Mouse (Mus musculus): ENCODE data around the gene Myo15b. TPM values are rescaled to one million over a fixed set of nuclear protein-coding genes. Genes with fewer than 3 reads are reported as not detected.

The Myo15b gene
- polyA plus RNA-seq (2015; fragmentation: Nextera tagmentation; extraction: Ambion mirVana), result 0.32 and 1.4 TPM in 2 replicates

GRCm38 (mm10) chr11:115858354-115858753, at the start of gene Myo15b:
Gene Myo15b, plus strand, starts transcription at chr11:115858406.

GRCm38 (mm10) chr11:115813507-115814296, 44.5 kb upstream of the Myo15b start, which contains the start of gene Caskin2:
Gene Caskin2, minus strand, starts transcription at chr11:115813639.

GRCm38 (mm10) chr11:115814605-115815450, 43.4 kb upstream of the Myo15b start, which contains the start of gene Tsen54:
Gene Tsen54, plus strand, starts transcription at chr11:115814724.

GRCm38 (mm10) chr11:115823774-115824740, 34.1 kb upstream of the Myo15b start, which contains the start of gene Llgl2:
Gene Llgl2, plus strand, starts transcription at chr11:115824049.

GRCm38 (mm10) chr11:115899486-115900266, 41.5 kb downstream of the Myo15b start, which contains the start of gene Smim5:
Gene Smim5, plus strand, starts transcription at chr11:115899966.

GRCm38 (mm10) chr11:115911632-115912376, 53.6 kb downstream of the Myo15b start, which contains the start of gene Smim6:
Gene Smim6, plus strand, starts transcription at chr11:115912017.

GRCm38 (mm10) chr11:115933108-115933746, 75.0 kb downstream of the Myo15b start, which contains the start of the genes Sap30bp and Recql5:
Gene Sap30bp, plus strand, starts transcription at chr11:115933282.
Gene Recql5, minus strand, starts transcription at chr11:115933477.

Other genes starting within 250 kb of the Myo15b start
- 69.5 and 153 TPM in 2 replicates for gene Mif4gd, start 245.4 kb upstream of the Myo15b start, polyA plus RNA-seq (2015; fragmentation: Nextera tagmentation; extraction: Ambion mirVana)
- 18.8 and 33.0 TPM in 2 replicates for gene Slc25a19, start 230.1 kb upstream of the Myo15b start, polyA plus RNA-seq (2015; fragmentation: Nextera tagmentation; extraction: Ambion mirVana)
- 77.1 and 89.8 TPM in 2 replicates for gene Grb2, start 149.8 kb upstream of the Myo15b start, polyA plus RNA-seq (2015; fragmentation: Nextera tagmentation; extraction: Ambion mirVana)
- gene Tmem94, start 93.0 kb upstream of the Myo15b start, polyA plus RNA-seq (2015; fragmentation: Nextera tagmentation; extraction: Ambion mirVana), result 11.3 and 18.4 TPM in 2 replicates
- 10.1 and 12.8 TPM in 2 replicates for gene Caskin2, start 44.8 kb upstream of the Myo15b start, polyA plus RNA-seq (2015; fragmentation: Nextera tagmentation; extraction: Ambion mirVana)
- 15.9 and 20.0 TPM in 2 replicates for gene Tsen54, start 43.7 kb upstream of the Myo15b start, polyA plus RNA-seq (2015; fragmentation: Nextera tagmentation; extraction: Ambion mirVana)
- 4.5 and 6.5 TPM in 2 replicates for gene Llgl2, start 34.4 kb upstream of the Myo15b start, polyA plus RNA-seq (2015; fragmentation: Nextera tagmentation; extraction: Ambion mirVana)
- gene Smim5, start 41.6 kb downstream of the Myo15b start, polyA plus RNA-seq (2015; fragmentation: Nextera tagmentation; extraction: Ambion mirVana), result 6.9 and 8.5 TPM in 2 replicates
- 1.3 and 1.4 TPM in 2 replicates for gene Smim6, start 53.6 kb downstream of the Myo15b start, polyA plus RNA-seq (2015; fragmentation: Nextera tagmentation; extraction: Ambion mirVana)
- 41.6 and 42.6 TPM in 2 replicates for gene Sap30bp, start 74.9 kb downstream of the Myo15b start, polyA plus RNA-seq (2015; fragmentation: Nextera tagmentation; extraction: Ambion mirVana)
- 6.3 and 12.8 TPM in 2 replicates for gene Recql5, start 75.1 kb downstream of the Myo15b start, polyA plus RNA-seq (2015; fragmentation: Nextera tagmentation; extraction: Ambion mirVana)
- 2.2 and 3.0 TPM in 2 replicates for gene Itgb4, start 116.3 kb downstream of the Myo15b start, polyA plus RNA-seq (2015; fragmentation: Nextera tagmentation; extraction: Ambion mirVana)
- 111 and 122 TPM in 2 replicates for gene Galk1, start 154.3 kb downstream of the Myo15b start, polyA plus RNA-seq (2015; fragmentation: Nextera tagmentation; extraction: Ambion mirVana)
- 1,269 and 1,294 TPM in 2 replicates for gene H3f3b, start 169.6 kb downstream of the Myo15b start, polyA plus RNA-seq (2015; fragmentation: Nextera tagmentation; extraction: Ambion mirVana)
- gene Unk, start 171.9 kb downstream of the Myo15b start, polyA plus RNA-seq (2015; fragmentation: Nextera tagmentation; extraction: Ambion mirVana), result 13.7 and 18.1 TPM in 2 replicates
- 2.0 TPM in 2 replicates for gene Unc13d, start 219.6 kb downstream of the Myo15b start, polyA plus RNA-seq (2015; fragmentation: Nextera tagmentation; extraction: Ambion mirVana)
- gene Wbp2, start 228.6 kb downstream of the Myo15b start, polyA plus RNA-seq (2015; fragmentation: Nextera tagmentation; extraction: Ambion mirVana), result 123 and 155 TPM in 2 replicates